In genomic region chr2:154372842-154373500, GRCm38 (mm10) we compare ENCODE assay signal across 8 mouse cellular contexts. TPM values are rescaled to one million over a fixed set of nuclear protein-coding genes. Genes with fewer than 3 reads are reported as not detected.
A peak's percentile ranks its signal among the peaks of the same experiment; 100 is the strongest.
DNase-seq lines count a peak whose midpoint lies in the region; ATAC-seq and TF ChIP-seq lines count a peak whose summit lies in the region.

Gene Cdk5rap1, minus strand, starts transcription at chr2:154373010.

- peak within 1 kb of the TSS; percentile 86 for H3K9ac ChIP-seq in forebrain, embryonic 12.5 days
- H3K9ac ChIP-seq in hindbrain, embryonic 16.5 days (ENCODE audit: low read depth, low read length): peak within 1 kb of the TSS; percentile 95
- H3K9ac ChIP-seq in liver, postnatal 0 days (replicated peaks): peak within 1 kb of the TSS; percentile 100

- ATAC-seq in activated CD4-positive, CD25-positive, alpha-beta regulatory T cell, adult 4 months: no peak
- peak; percentile 42 for ATAC-seq in forebrain, embryonic 12.5 days (ENCODE audit: low FRiP score)
- peak; percentile 50 for ATAC-seq in hindbrain, embryonic 16.5 days
- ATAC-seq in liver, postnatal 0 days: peak; percentile 20
- ATAC-seq in cerebellum, adult (ENCODE audit: insufficient number of reproducible peaks, low FRiP score, low TSS enrichment): no peak

- H3K9me3 ChIP-seq in forebrain, embryonic 12.5 days: no peaks in the 10 kb centered on the region
- H3K9me3 ChIP-seq in hindbrain, embryonic 16.5 days (ENCODE audit: control insufficient read depth, low read length): no peaks in the 10 kb centered on the region
- no peaks in the 10 kb centered on the region for H3K9me3 ChIP-seq in liver, postnatal 0 days (ENCODE audit: low read length)

- TF ChIP-seq CTCF in liver, postnatal 0 days (IDR thresholded peaks at IDR 0.05; ENCODE audit: low read depth): no peak

- H3K36me3 ChIP-seq in forebrain, embryonic 12.5 days (replicated peaks): no peaks in the 10 kb centered on the region
- peaks cover 8% of the 10 kb centered on the region for H3K36me3 ChIP-seq in hindbrain, embryonic 16.5 days (ENCODE audit: control insufficient read depth, insufficient read depth, low read length)
- H3K36me3 ChIP-seq in liver, postnatal 0 days (replicated peaks; ENCODE audit: insufficient read depth, low read length): peaks cover 5% of the 10 kb centered on the region; the same call in 1 of the 2 replicates

- H3K4me3 ChIP-seq in forebrain, embryonic 12.5 days (replicated peaks): peak within 1 kb of the TSS; percentile 73
- peak within 1 kb of the TSS; percentile 81 for H3K4me3 ChIP-seq in hindbrain, embryonic 16.5 days (ENCODE audit: low read length)
- H3K4me3 ChIP-seq in liver, postnatal 0 days (ENCODE audit: low read depth, low read length): peak within 1 kb of the TSS; percentile 98

- H3K27me3 ChIP-seq in forebrain, embryonic 12.5 days: no peaks in the 10 kb centered on the region
- H3K27me3 ChIP-seq in hindbrain, embryonic 16.5 days (replicated peaks; ENCODE audit: control insufficient read depth, insufficient read depth, low read length): no peaks in the 10 kb centered on the region
- H3K27me3 ChIP-seq in liver, postnatal 0 days (ENCODE audit: insufficient read depth, low read length): no peaks in the 10 kb centered on the region

- peak within 1 kb of the TSS; percentile 81 for H3K4me2 ChIP-seq in forebrain, embryonic 12.5 days
- peak within 1 kb of the TSS; percentile 68 for H3K4me2 ChIP-seq in hindbrain, embryonic 16.5 days (ENCODE audit: low read length)
- peak within 1 kb of the TSS; percentile 91 for H3K4me2 ChIP-seq in liver, postnatal 0 days (ENCODE audit: low read depth, low read length)

- DNase-seq in left cerebral cortex, adult 18-20 months (ENCODE audit: low spot score in 2 of 2): no peak
- DNase-seq in left cerebral cortex, adult 11 months (ENCODE audit: low spot score): no peak
- DNase-seq in liver, postnatal 0 days: no peak
- no peak for DNase-seq in urinary bladder, postnatal 4 days (ENCODE audit: low spot score in 2 of 2)

- TF ChIP-seq EP300 in liver, postnatal 0 days (IDR thresholded peaks at IDR 0.05; ENCODE audit: low read depth): no peak

- H3K4me1 ChIP-seq in forebrain, embryonic 12.5 days: peaks cover 9% of the 10 kb centered on the region
- peaks cover 3% of the 10 kb centered on the region; the same call in 1 of the 2 replicates for H3K4me1 ChIP-seq in hindbrain, embryonic 16.5 days (ENCODE audit: control insufficient read depth, insufficient read depth, low read depth, low read length)
- H3K4me1 ChIP-seq in liver, postnatal 0 days (ENCODE audit: insufficient read depth): peaks cover 6% of the 10 kb centered on the region

- peak within 1 kb of the TSS; percentile 76 for H3K27ac ChIP-seq in forebrain, embryonic 12.5 days
- H3K27ac ChIP-seq in hindbrain, embryonic 16.5 days (ENCODE audit: low read depth, low read length): peak within 1 kb of the TSS; percentile 84
- H3K27ac ChIP-seq in liver, postnatal 0 days (ENCODE audit: low read depth): peak within 1 kb of the TSS; percentile 98

- 11% methylated on average over 9 of the region's 9 CpGs for WGBS in forebrain, embryonic 12.5 days
- 13% methylated on average over 9 of the region's 9 CpGs for WGBS in hindbrain, embryonic 16.5 days
- WGBS in liver, postnatal 0 days (ENCODE audit: insufficient replicate concordance): 17% methylated on average over 9 of the region's 9 CpGs

RNA-seq across cellular contexts. Expression of gene Cdk5rap1, which starts in this region (rescaled TPM):
- 10 to 100 TPM; 13.7 to 17.8 TPM for total RNA-seq in left cerebral cortex, adult 18-20 months (2021)
- 10 to 100 TPM; 37.5 to 67.2 TPM for polyA plus RNA-seq in activated CD4-positive, CD25-positive, alpha-beta regulatory T cell, adult 4 months (2017; shearing (Covaris generic))
- 12.8 and 15.2 TPM in 2 replicates for polyA plus RNA-seq in forebrain, embryonic 12.5 days (2016; fragmentation: Nextera tagmentation; extraction: Ambion mirVana)
- 13.4 and 15.9 TPM in 2 replicates for polyA plus RNA-seq in hindbrain, embryonic 16.5 days (2015; fragmentation: Nextera tagmentation; extraction: Ambion mirVana)
- polyA plus RNA-seq in liver, postnatal 0 days (2015; fragmentation: Nextera tagmentation; extraction: Ambion mirVana): 5.1 and 23.7 TPM in 2 replicates

Comparison
In these comparisons a context has a peak if more than half of its experiments do, and no peak if none do; other contexts are left out.
1. ATAC-seq: peak in forebrain, embryonic 12.5 days (single experiment), hindbrain, embryonic 16.5 days (single experiment) and liver, postnatal 0 days (single experiment); none in activated CD4-positive, CD25-positive, alpha-beta regulatory T cell, adult 4 months (single experiment) and cerebellum, adult (single experiment).
2. Peak in every context shown above with its lines, with median percentiles within 50 percentile points of each other: H3K27ac ChIP-seq, H3K4me2 ChIP-seq, H3K4me3 ChIP-seq and H3K9ac ChIP-seq.